Mouse (Mus musculus): ENCODE results near the gene Pou3f4.
"Not testable (repeated sequence)": the region's sequence is repeated elsewhere in the genome, so short reads cannot be mapped to it uniquely, and the experiment has no call there.

Pou3f4 gene

DNA sequence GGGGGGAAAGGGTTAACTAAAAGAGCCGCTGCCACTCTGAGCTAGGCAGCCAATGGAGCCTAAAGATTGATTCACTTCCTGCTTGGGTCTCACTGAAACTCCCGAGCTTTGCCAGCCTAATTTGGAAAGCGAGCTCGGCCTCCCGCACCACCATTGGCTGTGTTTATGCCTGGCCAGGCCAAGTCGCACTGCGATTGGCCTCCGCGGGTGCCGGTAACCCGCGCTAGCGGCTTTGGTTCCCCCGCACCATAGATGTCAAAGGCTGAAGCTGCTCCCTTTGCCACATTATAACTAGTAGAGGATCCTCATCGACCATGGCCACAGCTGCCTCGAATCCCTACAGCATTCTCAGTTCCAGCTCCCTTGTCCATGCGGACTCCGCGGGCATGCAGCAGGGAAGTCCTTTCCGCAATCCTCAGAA is at the start of gene Pou3f4:
Gene Pou3f4, plus strand, starts transcription at position 130 of the 421 bp plus-strand sequence.
- no peak for DNase-seq (ENCODE audit: low spot score)

DNA sequence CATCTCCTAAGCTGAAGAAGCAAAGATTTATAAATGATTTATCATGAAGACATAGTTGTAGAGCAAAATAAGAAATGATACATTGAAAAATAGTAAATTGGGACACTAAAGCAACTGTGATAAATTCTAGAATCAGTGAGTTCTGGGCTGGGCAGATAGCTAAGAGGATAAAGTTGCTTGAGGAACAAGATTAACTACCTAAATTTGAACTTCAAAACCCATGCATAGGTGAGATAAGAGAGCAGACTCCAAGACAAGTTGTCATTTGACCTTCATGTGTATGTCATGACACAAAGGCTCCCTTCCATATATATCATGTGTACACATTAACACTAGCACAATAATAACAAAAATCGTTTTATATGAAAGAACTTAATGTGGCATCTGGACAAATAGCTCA is 48.1 kb upstream of the Pou3f4 start:
- DNase-seq (ENCODE audit: low spot score) = no peak

DNA sequence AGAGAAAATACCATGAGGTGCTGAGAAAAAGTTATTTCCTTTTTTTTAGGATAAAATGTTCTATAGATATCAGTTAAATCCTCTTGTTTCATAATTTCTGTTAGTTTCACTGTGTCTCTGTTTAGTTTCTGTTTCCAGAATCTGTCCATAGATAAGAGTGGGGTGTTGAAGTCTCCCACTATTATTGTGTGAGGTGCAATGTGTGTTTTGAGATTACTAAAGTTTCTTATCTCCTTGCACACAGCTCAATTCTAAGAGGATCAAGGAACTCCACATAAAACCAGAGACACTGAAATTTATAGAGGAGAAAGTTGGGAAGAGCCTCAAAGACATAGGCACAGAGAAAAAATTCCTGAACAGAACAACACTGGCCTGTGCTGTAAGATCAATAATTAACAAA is 39.3 kb upstream of the Pou3f4 start:
- DNase-seq (ENCODE audit: low spot score) = not testable (repeated sequence)

DNA sequence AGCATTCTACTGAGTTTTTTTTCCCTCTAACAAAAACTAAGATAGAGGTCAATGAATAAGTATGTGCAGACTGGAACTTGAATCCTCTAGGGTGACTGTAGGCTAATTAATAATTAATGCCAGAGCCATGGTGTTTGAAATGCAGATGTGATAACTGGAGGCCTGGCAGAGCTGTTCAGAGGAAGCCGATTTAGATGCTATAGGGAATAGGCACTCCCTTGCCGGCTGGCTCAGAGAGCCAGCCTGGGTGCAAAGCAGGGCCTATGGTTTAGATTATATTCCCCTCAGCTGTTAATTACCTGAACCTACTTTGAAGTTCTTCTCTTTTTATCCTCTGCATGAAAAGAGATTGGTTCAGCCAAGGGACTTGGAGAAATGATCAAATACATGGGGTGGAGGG is 11.6 kb upstream of the Pou3f4 start:
- DNase-seq (ENCODE audit: low spot score) = no peak

DNA sequence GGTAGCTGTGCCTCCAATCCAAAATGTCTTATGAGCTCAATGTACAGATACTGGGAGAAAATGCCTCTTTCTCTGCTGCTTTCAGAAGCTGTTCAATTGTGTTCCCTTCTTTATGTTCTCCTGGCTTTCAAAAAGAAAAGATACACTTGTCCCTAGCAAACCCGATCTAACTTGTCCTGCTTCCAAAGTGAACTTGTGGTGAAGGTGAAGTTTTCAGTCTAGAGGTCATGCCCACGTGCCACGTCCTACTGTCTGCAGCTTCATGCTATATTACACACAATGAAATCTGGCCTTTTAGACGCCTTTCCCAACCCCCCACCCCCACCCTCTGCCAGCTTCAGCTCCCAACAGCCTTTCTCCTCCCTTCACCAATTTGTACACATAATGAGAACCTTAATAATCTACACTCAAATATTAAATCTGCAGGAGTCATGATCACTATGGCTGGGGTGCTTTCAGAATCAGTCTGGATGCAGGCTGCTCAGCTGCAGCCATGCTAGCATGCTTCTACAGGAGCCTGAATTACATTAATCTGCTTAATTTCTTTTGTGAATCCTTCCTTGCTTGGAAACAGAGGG is 4.0 kb upstream of the Pou3f4 start:
- DNase-seq (ENCODE audit: low spot score) = no peak

DNA sequence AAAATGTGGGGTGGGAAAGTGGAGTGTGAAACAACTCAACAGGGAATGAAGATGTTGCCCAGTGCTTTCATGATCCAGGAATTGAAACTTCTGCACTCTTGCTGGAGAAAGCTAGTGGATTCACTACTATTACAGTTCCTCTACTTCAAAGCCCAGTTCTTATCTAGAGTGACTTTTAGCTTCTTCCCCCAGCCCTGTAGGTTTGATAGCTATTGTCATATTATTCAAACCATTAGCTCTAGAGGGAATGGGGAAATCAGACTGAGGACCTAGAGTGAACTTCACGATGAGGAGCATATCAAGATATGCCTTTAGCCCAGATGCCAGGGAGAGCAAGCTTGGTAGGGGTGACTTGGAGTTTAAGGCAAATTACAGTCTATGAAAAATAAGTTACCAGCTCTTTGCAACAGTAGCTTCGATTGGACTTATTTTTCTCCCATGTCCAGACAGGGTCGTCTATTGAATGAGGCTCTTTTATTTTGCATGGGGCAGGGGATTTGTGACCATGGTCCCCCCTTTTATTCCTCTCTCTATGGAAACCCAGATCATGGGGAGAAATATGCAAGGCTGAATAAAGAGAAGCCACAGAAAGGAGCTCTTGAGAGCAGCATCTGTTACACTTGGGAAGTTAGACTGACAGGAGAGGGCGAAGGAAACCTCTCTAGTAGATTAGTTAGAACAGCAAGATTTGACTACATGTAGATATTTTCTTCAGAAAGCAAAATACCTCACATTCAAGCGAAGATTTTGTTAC is 3.1 kb upstream of the Pou3f4 start:
- no peak for DNase-seq (ENCODE audit: low spot score)

DNA sequence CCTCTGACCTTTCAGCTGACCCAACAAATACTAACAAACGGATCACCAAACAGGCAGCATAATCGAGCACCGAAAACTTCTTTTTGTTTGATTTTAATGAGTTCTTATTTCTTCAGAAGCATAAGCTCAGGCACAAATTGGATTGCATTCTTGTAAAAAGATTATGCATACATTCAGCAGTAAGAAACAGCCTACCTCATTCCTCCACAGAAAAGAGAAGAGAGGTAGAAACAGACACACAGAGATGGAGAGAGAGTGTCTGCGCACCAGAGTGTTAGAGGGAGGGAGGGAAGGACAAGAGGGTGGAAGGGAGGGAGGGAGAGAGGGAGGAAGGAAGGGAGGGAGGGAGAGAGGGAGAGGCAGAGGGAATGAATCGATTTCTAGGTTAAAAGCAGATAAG is 2.0 kb upstream of the Pou3f4 start:
- DNase-seq (ENCODE audit: low spot score) = no peak

DNA sequence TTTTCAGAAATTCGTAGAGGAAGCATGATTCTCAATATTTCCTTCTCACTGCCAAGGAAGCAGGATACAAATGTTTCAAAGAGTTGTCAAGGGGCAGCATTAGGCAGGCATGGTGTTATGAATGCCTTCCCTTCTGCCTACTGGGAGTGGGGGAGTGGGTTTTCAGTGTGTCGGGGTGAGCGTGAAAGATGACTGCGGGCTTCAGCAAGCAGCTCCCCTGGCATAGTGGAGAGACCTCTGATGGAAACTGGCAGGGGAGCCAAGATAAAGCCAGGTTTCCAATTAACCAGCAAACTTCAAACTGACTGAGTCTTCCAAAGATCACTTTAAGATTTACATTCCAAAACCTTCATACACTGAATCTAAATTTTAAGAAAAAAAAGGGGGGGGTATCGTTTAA is 679 bp upstream of the Pou3f4 start:
- DNase-seq (ENCODE audit: low spot score) = no peak

DNA sequence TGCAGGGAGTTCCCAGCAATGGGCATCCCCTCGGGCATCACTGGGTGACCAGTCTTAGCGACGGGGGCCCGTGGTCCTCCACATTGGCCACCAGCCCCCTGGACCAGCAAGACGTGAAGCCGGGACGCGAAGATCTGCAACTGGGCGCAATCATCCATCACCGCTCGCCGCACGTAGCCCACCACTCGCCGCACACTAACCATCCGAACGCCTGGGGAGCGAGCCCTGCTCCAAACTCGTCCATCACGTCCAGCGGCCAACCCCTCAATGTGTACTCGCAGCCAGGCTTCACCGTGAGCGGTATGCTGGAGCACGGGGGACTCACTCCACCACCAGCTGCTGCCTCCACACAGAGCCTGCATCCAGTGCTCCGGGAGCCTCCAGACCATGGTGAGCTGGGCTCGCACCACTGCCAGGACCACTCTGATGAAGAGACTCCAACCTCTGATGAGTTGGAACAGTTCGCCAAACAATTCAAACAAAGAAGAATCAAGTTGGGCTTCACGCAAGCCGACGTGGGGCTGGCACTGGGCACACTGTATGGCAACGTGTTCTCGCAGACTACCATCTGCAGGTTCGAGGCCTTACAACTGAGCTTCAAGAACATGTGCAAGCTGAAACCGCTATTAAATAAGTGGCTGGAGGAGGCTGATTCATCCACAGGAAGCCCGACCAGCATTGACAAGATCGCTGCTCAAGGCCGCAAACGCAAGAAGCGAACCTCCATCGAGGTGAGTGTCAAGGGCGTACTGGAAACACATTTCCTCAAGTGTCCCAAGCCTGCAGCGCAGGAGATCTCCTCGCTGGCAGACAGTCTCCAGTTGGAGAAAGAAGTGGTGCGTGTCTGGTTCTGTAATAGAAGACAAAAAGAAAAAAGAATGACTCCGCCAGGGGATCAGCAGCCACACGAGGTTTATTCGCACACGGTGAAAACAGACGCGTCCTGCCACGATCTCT is 790 bp downstream of the Pou3f4 start:
- no peak for DNase-seq (ENCODE audit: low spot score)

DNA sequence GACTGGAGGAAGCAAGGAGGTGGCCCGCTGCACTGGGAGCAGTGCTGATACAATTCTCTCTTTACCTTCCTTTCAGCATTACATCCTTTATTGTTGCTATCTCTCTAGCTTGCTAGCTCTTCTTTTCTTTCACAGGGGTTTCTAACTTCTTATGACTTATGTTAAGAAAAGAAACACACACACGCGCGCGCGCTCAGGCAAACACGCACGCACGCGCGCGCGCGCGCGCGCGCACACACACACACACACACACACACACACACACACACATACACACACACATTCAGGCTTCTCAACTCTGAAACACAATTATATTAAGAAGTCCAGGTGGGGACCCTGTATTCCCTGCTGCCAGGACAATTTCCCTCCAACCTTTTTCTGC is 1.5 kb downstream of the Pou3f4 start:
- no peak for DNase-seq (ENCODE audit: low spot score)

DNA sequence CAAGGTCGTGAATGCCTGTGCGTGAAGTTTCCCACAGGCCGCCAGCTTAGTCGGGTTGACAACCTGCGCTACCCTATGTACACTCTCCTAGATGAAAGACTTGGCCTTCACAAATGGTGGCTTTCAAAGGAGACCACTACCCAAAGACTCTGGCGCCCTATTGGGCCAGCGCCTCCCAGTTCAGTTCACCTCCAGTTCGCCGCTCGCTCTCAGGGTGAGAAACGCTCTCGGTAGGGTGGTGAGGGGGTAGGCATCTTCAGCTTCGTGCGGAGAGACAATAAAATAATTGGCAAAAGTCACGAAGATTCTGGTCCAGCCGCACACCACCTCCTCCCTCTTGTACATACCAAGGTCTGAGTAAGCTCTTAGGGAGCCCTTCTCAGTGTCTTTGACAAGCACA is 2.5 kb downstream of the Pou3f4 start:
- no peak for DNase-seq (ENCODE audit: low spot score)

DNA sequence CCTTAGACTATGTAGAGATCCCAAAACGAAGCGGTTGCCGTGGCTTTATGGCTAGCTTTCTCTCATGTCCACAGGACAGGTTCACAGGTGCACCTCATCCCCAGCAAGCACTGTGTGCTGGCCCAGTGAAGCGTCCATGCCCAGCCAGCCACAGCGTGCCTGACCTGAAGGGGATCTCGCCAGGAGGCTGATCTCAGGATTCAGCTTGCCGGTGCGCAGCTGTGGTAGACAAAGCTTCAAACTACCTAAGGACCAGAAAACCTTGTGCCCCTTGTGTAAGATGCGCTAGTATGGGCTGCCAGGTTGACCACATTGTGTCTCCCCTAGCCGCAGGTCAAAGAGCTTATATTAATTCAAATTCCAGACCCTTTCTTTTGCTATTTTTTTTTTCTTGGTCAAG is 3.1 kb downstream of the Pou3f4 start:
- DNase-seq (ENCODE audit: low spot score) = no peak

DNA sequence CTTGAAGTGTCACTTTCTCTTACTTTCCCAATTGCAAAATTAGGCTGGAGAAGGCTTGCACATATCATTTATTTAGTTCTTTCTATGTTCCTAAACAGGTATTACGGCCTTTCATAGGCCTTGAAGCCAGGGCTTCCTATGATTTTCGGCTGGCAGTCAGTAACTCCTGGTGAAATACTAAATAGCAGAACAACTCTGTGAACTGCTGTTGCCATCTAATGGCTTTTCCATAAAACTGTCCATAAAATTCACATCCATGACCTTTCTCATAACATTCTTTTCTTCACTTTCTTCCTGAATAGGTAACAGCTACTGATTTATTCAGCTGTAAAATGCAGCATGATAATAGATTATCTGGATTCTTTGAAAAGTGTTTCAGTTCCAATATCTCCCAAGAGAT is 23.4 kb downstream of the Pou3f4 start:
- no peak for DNase-seq (ENCODE audit: low spot score)

DNA sequence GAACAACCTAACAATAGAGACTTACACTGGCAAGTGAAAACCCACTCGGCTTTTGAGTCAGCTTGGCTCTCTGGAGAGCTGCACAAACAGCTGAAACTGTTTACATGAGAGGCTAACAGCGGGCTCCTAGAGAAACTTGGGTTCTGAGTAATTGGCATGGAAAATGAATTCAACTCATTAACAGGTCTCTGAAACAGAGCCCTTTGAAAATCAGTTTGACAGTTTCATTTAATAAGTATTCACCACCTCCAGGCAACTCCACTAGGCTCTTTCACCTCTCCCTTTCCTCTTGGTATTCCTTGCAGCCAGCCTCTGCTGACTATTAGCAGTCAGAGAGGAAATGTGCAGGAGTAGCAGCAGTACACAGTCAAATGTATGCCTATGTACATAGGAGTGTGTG is 37.2 kb downstream of the Pou3f4 start:
- DNase-seq (ENCODE audit: low spot score) = no peak

All from MN1 (cell line).